Mouse (Mus musculus): ENCODE data around the gene Gna14.

Gna14 gene

DNA sequence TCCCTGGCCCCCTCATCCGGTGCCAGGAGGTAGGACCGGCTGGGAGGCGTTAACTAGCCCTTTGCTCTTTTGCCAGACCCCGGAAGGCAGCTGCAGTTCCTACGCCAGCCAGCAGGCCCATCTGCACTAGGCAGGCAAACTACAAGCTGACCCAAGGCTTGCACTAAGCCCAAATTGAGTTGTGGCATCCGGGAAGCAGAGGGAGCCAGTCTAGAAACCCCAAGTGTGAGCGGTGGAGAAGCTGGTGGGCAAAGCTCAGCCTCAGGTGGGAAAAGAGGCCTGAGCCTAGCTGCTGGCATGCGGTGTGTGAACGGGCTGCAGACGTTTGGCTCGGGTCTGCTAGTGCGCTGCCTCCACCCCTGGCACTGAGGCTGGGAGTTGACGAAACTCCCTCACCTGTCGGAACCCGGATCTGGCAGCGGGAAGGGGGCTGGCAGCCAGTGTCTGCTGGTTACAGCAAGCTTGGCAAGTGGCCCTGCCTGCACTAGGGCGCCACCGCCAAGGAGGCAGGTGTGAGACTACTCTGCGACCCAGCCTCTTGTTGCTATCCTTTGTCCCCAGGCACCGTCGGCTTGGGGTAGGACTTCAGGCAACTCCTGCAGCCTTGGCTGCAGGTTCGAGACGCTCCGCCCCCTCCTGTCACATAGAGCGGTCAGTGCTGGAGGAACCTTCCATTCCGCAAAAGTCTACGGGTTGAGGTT is at the start of gene Gna14:
Gna14 (plus strand) TSS at position 232 of the 701 bp plus-strand sequence.
- peak; percentile 9 for DNase-seq (ENCODE audit: low spot score)

DNA sequence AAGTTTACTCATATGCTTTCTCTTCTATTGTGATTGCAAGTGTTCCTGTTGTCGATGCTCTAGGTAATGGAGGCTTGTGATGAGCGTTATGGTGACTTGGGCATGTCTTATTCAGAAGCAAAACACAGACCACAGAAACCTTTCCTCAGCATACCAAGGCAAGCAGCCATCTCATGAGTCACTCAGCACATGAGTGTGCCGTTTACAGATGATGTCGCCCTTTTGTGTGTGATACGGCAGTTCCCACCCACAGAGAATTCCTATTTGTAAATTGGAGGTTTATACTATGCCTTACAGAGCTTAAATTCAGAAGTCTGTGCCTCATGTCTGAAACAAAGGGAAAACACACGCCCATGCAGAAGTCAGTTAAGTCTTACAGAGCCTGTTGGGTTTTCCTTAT is 49.0 kb upstream of the Gna14 start:
- no peak for DNase-seq (ENCODE audit: low spot score)

DNA sequence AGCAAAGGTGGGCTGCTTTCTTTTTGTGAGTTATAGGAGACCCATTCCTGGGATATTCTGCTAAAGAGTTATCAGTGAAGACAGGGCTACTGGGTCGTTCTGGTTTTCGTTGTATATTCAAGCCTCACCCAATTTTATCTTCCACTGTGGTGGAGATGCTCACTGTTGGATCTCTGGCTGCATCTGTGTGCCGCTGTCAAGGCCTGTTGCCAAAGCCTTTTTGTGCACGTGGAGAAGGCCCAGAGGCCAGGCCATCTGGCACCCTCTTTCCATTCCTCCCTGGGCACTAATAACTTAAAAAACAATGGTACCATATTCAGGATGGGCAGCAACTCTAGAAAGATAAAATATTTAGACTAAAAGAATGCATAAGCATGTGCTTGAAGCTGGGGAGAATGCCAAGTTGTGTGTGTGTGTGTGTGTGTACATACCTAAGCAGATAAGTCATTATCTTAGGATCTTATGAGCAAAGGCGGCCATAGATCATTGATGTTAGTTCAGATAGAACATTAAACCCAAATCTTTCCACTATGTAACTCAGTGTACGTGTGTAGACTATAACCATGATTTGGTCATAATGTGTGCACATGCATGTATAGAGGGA is 45.3 kb upstream of the Gna14 start:
- DNase-seq (ENCODE audit: low spot score), result no peak

DNA sequence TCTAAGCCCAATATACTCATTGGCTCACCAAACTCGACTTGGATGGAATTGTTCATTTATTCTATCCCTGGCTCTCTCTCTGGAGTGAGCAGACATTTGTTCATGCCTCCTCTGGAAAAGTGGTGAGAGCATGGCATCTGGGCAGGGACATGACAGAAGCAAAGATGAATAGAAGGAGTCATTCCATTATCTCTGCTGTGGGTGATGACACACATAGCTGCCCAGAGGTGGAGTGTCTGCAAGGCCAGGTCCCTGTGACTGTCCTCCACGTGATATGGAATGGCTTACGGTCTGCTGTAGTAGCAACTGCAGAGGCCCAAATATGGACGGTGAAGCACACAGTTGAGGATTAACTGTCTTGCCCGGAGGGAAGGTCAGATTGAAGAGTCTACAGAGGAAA is 41.2 kb upstream of the Gna14 start:
- no peak for DNase-seq (ENCODE audit: low spot score)

DNA sequence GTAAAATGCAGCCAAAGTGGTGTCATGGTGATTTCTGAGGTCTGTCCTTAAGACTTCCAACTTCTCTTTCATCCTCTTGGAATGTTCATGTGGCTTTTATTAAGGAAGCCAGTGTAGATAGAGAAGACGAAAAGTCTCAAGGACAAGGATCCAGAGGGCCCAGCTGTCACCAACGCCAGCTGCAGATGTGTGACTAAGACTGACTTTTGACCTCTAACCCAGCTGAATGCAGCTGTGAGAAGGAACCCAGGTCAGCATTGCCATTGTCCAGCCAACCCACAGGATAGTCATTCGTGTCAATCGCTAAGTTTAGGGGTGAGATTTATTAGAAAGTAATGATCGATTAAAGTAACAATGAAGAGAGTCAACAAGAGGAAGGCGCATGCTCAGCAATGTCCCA is 32.5 kb upstream of the Gna14 start:
- no peak for DNase-seq (ENCODE audit: low spot score)

DNA sequence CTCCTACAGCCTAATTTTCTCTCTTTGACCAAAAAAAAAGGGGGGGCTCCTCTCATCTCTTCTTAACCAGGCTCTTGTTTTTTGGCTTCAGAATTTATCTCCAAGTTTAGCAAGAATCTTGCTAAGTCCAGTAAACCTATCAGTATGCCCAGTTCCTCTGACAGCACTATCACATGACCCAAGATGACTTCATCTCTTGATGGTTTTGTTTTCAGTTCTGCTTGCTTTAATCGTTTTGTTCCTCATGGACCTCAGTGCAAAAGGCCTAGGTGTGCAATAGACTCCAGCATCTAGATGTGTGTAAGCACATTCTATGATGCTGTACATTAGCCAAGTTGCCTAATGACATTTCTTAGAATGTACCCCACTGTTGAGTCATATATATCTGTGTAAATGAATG is 27.8 kb upstream of the Gna14 start:
- DNase-seq (ENCODE audit: low spot score), result no peak

DNA sequence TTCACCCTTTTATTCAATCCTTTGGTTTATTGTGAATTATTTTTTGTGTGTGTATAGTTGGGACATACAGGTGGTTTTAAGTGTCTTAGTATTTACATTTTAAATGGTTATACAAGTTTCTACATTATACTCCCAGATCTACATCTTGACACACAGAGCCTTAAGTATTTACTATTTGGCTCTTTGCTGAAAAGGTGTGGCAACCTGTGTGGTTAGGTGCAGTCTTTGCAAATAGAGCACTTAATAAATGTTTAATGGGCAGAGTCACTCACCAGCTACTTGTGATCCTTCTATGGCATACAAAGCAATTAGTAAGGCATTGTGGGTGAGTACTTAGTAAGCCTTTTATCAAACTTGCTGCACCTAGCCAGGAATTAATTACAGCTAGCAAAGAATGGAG is 24.3 kb upstream of the Gna14 start:
- DNase-seq (ENCODE audit: low spot score), result no peak

DNA sequence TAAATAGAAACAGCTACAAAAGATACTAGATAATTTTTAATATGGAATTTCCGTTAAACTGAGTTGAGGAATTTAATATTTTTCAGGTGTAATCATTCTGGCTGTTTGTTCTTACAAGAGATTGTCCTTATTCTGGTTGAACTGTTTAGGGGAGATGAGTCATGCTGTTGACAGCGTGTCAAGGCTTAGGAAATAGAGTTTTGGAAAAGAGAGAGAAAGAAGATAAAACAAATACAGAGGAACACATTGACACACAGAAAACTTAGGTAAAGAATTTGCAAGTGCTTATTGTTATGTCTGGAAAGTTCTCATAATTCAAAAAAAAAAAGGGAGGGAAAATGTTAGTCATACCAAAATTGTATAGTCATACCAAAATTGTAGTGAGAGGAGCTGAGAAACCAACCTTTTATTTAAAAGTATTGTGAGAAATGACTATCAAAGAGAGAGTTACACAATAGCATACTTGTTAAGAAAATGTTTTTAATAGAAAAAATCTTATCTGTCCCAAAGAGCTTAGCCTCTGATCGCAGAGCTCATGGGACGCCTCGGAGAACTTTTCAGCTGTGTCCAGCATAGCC is 17.4 kb upstream of the Gna14 start:
- no peak for DNase-seq (ENCODE audit: low spot score)

DNA sequence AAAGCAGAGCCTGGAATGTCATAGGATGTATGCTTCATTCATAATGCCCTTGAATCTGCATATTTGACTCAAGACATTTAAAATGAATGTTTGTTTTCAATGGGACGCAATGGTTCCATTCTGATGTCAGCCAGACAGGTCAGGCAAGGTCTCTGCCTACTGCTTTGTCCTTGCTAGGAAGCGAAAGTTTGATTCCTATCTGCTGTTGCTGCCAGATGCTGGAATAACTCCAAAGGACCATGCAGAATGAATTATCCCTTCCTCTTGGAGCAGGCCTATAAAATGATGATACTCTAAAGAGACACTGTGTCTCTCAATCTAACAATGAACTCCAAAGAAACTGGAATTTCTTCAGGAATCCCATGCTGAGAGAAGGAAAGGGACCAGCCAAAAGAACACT is 10.0 kb upstream of the Gna14 start:
- DNase-seq (ENCODE audit: low spot score), result no peak

DNA sequence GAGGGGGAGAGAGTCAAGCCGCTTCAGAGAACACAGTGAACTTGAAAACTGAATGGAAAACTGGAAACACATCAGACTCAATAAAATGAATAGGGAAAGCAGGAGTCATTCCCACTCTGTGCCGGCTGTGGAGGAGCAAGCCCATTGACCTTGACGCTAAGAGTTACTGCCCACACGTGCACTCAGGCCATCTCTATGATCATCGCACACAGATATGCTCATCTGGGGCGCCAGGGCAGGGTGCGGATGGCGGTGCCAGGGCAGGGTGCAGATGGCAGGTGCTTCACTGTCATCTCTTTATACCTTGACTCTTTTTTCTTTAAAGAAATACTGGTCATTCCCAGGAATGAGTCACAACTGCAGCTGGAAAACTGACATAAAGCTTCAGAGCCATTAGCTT is 4.2 kb upstream of the Gna14 start:
- no peak for DNase-seq (ENCODE audit: low spot score)

DNA sequence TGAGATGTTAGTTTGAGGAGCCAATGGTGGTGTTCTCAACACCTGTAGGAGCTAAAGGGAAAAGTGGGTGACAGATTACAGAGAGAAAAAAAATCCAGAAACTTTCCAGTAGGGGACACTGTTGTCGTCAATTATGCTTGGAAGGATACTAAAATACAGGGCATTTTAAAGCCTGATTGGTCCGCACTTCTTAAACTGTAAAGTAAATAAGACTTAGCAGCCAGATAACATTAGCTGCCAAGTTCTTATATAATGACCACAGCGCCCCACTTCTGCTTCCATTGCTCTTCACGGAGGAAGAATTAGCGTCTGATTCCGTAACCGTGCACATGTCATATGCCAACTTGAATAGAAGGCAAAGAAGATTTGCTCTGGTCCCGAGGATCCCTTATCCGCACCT is 683 bp upstream of the Gna14 start:
- no peak for DNase-seq (ENCODE audit: low spot score)

DNA sequence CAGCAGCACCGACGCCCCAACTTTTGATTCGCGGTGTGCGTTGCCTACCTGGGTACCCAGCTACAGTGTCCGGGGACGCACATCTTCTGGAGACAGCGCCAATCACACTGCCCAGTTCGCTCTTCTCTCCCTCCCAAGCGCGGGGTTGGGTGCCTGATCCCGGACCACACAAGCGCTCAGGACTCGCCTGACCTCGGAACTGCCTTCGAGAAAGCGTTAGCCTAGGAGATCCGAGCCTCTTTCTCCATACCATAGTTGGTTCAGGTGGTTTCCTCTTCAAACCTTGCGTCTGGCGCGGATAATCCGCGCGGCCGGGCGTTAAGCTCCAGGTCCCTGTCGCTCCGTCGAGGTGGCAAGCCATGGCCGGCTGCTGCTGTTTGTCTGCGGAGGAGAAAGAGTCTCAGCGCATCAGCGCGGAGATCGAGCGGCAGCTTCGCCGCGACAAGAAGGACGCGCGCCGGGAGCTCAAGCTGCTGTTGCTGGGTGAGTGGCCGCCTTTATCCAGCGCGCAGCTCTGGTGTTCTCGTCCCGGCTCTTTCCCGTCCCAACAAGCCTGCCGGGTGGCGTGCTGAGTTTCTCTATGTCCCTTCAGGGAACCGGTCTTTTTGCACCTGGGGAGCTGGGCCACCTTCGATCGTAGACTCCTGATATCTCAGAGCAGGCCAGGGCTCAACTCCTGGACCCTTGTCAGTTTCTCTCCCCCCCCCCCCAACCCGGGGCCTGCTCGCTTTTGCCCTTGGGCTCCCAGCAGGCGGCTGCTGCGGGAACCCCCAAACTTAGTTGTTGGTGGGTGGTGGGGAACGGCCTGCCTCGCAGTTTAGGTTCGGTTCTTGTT is 990 bp downstream of the Gna14 start:
- no peak for DNase-seq (ENCODE audit: low spot score)

DNA sequence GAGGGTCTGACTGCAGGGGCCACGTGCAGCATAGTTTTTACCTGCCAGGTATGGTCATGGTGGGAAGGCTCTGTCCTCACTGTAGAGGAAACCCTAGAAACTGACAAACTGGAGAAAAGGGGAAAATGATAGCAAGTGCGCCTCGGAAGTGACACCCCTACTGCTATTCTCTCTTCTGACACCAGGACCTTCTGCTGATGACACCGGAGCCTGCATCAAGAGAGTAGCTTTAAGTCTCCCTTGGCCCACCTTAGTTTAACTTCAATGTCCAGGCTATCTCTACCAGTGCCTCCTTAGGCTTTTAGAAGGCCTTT is 1.6 kb downstream of the Gna14 start:
- DNase-seq (ENCODE audit: low spot score), result no peak

DNA sequence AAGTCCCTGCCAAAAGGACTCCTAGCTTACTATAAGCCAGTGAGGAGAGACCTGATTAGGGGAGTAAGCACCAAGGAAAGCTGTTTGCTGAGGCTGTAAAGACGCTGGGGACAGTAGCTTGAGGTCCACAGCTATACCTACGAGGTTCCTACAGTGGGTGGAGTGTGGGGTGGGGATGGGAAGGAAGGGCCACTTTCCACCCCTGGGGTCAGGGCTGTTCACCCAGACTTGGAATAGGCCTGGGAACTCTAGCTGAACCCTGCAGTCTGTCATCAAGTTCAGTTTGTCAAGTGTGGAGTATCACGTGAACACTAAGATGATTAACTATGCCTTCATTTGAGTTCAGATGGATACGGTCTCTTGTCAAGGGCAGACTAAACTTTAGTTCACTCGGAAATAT is 2.3 kb downstream of the Gna14 start:
- DNase-seq (ENCODE audit: low spot score), result no peak

DNA sequence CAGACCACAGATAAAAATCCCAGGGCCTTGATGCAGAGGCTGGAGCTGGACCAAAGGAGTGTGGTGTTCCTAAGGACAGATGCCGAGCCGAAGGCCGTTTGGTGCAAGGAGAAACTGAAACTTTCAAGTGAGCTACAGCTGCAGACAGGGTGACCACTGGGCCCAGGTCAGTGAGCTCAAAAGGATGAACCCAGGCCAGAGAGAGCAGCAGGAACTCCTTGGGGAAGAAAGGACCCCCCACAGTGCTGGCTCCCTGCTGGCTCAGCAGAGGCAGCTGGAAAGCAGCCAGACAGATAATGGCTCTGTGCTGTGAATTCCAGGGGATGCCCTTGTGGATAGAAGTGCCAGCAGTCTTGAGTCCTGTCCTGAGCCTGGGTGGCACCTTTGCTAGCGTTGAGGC is 3.7 kb downstream of the Gna14 start:
- DNase-seq (ENCODE audit: low spot score), result no peak

DNA sequence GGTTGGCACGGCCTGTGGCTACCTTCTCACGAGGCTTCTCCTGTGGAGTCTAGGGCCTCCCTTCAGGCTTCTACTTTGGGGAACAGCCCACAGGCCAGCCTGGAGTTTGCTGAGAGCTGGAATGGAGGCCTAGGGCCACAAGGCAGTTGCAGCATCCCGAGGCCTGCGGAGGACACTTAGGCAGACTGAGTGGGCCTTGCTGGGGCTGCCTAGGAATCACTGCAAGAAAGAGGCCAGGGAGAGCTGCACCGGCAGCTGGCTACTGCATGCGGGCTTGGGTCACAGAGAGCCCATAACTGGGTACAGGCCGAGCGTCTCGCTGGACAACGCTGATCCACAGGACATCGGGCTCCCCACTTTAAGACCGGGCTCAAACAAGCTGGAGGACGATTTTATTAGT is 4.3 kb downstream of the Gna14 start:
- no peak for DNase-seq (ENCODE audit: low spot score)

DNA sequence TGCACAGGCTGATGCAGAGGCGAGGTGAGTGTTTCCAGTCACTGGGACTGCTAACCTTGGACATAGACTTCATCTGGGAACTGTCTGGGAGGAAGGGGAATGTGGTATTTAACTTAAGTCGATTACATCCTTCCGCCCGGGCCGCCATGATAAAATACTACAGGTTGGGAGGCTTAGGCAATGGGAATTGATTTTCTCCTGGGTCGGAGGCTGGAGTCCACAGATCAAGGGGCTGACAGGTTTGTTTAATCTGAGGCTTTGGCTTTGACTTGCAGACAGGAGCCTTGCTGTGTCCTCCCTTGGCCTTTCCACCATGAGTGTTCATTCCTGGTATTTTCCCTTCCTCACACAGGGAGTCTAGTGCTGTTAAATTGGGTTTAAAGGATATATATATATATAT is 5.8 kb downstream of the Gna14 start:
- no peak for DNase-seq (ENCODE audit: low spot score)

DNA sequence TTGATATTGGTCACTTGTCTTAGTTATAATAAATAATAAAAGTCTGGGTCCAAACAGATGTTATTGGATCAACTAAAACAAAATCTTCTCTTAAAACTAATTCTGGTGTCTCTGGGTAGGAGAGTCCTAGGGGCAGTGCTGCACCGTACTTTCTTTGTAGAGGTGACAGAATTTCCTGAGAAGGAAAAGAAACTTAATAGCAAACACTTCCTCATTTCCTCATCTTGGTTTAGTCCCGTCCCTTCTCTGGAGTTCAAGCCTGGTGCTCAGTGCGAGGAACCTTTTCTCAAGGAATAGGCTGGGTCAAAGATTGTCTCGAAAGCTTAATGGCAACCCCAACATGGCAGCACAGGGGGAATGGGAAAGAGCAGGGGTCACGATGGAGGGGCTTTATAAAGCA is 7.8 kb downstream of the Gna14 start:
- DNase-seq (ENCODE audit: low spot score), result no peak

DNA sequence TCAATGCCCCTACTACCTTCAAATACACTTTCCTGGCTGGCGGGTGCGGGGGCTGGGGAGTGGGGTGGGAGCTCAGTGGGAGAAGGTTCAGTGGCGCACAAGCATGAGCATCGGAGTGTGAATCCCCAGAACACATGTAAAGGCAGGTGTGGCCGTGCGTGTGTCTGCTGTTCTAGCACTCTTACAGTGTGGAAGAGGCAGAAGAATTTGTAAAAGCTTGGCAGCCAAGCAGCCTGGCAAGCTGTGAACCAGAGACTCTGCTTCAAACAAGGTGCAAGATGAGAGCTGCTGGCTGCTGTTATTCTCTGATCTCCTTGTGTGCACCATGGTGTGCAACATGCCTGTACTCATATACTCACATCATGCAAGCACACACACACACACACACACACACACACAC is 11.1 kb downstream of the Gna14 start:
- no peak for DNase-seq (ENCODE audit: low spot score)

DNA sequence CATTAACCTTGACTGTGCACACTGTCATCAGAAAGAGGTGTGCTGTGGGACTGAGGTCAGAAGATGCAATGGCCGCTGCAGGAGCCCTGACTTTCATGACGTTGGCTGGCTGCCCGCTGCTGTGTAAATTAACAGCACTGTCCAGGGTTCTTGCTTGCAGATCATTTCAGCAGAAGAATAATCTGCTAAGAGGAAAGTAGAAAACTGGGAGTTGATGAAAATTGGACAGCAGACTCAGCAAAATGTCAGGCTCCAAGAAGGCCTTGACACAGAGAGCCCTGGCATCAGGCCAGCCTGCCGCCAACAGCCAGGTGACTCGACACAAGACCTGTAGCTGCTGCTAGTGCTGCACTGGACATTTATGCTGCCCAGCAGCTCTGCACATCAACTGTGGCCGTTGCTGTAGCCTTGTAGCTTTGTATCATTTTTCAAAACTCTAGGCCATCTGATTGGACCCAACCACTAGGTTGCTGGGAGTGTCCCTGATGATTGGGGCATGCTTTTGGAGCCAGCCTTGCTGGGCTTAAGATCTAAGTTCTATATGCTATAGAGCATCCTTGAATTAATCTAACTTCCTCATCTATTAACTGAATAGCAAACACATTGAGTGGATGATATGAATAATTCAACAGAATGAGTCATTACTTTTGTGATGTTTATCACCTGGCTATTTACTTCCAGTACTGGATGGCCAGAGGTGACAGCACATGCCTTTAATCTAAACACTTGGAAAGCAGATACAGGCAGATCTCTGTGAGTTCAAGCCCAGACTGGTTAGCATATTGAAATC is 12.5 kb downstream of the Gna14 start:
- no peak for DNase-seq (ENCODE audit: low spot score)

DNA sequence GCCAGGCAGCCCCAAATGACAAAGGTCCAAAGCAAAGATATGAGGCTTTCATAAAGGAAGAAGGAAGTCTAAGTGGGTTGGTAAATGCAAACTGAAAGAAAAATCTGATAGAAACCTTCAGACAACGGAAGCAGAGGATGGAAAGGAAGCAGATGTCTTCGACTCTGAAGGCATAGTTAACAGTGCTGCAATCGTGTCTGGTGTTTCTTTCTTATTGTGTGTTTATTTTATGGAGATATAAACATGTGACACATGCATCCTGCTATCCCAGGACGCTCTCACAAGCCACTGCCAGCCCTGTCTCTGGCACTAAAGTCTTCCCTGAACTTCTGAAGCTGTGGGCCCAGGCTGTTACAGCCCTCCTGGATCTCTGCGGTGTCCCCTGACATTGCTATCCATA is 13.2 kb downstream of the Gna14 start:
- no peak for DNase-seq (ENCODE audit: low spot score)

DNA sequence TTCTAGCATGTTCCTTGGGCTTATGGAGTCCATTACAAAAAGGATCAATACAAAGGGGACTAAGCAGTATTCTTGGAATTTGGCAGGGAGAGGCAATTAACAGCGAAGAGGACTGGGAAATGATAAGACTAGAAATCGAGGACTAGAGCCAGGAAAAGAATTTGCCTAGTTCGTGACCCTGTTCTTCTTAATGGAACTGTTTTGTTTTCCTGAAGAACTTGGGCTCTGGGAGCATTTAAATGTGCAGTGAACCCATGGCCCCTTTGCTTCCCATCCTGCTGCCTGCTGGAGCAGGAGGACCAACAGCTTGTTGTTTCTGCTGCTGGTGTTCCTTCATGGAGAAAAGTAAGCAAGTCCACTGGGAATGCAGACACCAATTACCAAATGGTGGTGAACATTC is 15.3 kb downstream of the Gna14 start:
- DNase-seq (ENCODE audit: low spot score), result no peak
